Mouse (Mus musculus) stomach, postnatal 0 days (tissue): ENCODE results near the gene Tbxa2r.

Experiments used
- CTCF ChIP-seq: IDR thresholded peaks from 2 replicates; pipeline ENCODE4 v1.5.1; 2016; ENCODE audit warnings: antibody characterized with exemption, low read depth, mild to moderate bottlenecking, moderate library complexity
- EP300 ChIP-seq: optimal IDR thresholded peaks from 2 replicates; pipeline ENCODE3; 2016; ENCODE audit warnings: antibody characterized with exemption

- no peak for TF ChIP-seq EP300
- no peak for TF ChIP-seq CTCF
Observed at GRCm38 (mm10) chr10:81297845-81298244, 30.7 kb upstream of the Tbxa2r start.
